Mouse (Mus musculus) liver, embryonic 14.5 days (tissue): ENCODE measurements around the gene Olfr617. TPM values are rescaled to one million over a fixed set of nuclear protein-coding genes. Genes with fewer than 3 reads are reported as not detected.

Source experiments
- ATAC-seq: fragments of 200-750 bp; cut with Nextera tagmentation; 2 replicates; pipeline ENCODE4 v1.8.0; 2017; ENCODE audit warnings: moderate number of reproducible peaks, mild to moderate bottlenecking, moderate library complexity; ENCODE audit not compliant: insufficient read depth
- DNase-seq, 3 experiments: peaks; one replicate each; pipeline ENCODE4 v3.0.0-alpha.2; 2012 to 2013; ENCODE audit warnings: low read depth in 3 of 3, low spot score in 3 of 3
- H3K27ac ChIP-seq: fragments of 300-500 bp; sonication (generic); 2 replicates; pipeline ENCODE4 v1.5.1; 2014; ENCODE audit warnings: moderate library complexity, mild to moderate bottlenecking, control low read depth, inconsistent platforms
- H3K27me3 ChIP-seq: fragments of 300-500 bp; sonication (generic); 2 replicates; pipeline ENCODE4 v1.6.1; 2014; ENCODE audit warnings: mild to moderate bottlenecking, low read length, moderate library complexity; ENCODE audit not compliant: control insufficient read depth, insufficient read depth
- H3K36me3 ChIP-seq: fragments of 300-500 bp; sonication (generic); replicated peaks from 2 replicates; pipeline ENCODE4 v1.6.1; 2014; ENCODE audit warnings: low read depth; ENCODE audit not compliant: control insufficient read depth, insufficient read depth
- H3K4me1 ChIP-seq, 2 experiments: fragments of 200-500 bp in 1 of 2; fragments of 300-500 bp in 1 of 2; sonication (generic) in 1 of 2; replicated peaks; 2 replicates each; pipeline ENCODE4 v1.6.1; 2012 to 2014; ENCODE audit warnings: antibody characterized with exemption in 1 of 2, inconsistent platforms in 1 of 2, low read length in 1 of 2; ENCODE audit not compliant: control insufficient read depth in 2 of 2, insufficient read depth in 2 of 2
- H3K4me2 ChIP-seq: fragments of 300-500 bp; sonication (generic); 2 replicates; pipeline ENCODE4 v1.6.1; 2014; ENCODE audit warnings: low read depth, mild to moderate bottlenecking, control low read depth, moderate library complexity
- H3K4me3 ChIP-seq, 2 experiments: fragments of 200-500 bp in 1 of 2; fragments of 300-500 bp in 1 of 2; sonication (generic) in 1 of 2; 2 replicates each; pipeline ENCODE4 v1.5.1; 2012 to 2014; ENCODE audit warnings: low read depth in 2 of 2, low read length in 2 of 2, mild to moderate bottlenecking in 2 of 2, control low read depth in 1 of 2, inconsistent platforms in 1 of 2, moderate library complexity in 1 of 2; ENCODE audit not compliant: insufficient read depth in 1 of 2
- H3K9ac ChIP-seq: fragments of 300-500 bp; sonication (generic); replicated peaks from 2 replicates; pipeline ENCODE4 v1.6.1; 2014; ENCODE audit warnings: mild to moderate bottlenecking, control low read depth, moderate library complexity
- H3K9me3 ChIP-seq: fragments of 300-500 bp; sonication (generic); 2 replicates; pipeline ENCODE4 v1.6.1; 2016; ENCODE audit warnings: low read length, mixed read lengths; ENCODE audit not compliant: control insufficient read depth
- CTCF ChIP-seq: IDR thresholded peaks from 2 replicates; pipeline ENCODE4 v1.5.1; 2016; ENCODE audit warnings: antibody characterized with exemption, low read depth, control low read depth
- EP300 ChIP-seq: IDR thresholded peaks from 2 replicates; pipeline ENCODE4 v1.6.1; 2016; ENCODE audit warnings: antibody characterized with exemption, low read depth
- WGBS: fragments of 180-500 bp; shearing (Covaris S2); extraction: QIAGEN DNeasy Blood & Tissue Kit; methylation state at CpG from one replicate; pipeline ENCODE4 v1.1.7; 2014; ENCODE audit not compliant: insufficient replicate concordance; 5-methylcytosine and 5-hydroxymethylcytosine counted together
- microRNA-seq: library from miRNA; unstranded; fragments of <30 nt; microRNA quantifications from one replicate; pipeline ENCODE4, GENCODE M21; 2016
- polyA plus RNA-seq, 2 experiments: library from polyadenylated mRNA; depleted of rRNA in 1 of 2; stranded (reverse) in 1 of 2; unstranded in 1 of 2; fragments of >200 nt; fragmentation: Nextera tagmentation in 1 of 2; extraction: Ambion mirVana in 1 of 2; gene quantifications; 2 replicates each; pipeline versions ENCODE4 v1.2.1 to v1.2.3; 2012 to 2014

Gene Olfr617
- polyA plus RNA-seq, 2 experiments: not detected

DNA sequence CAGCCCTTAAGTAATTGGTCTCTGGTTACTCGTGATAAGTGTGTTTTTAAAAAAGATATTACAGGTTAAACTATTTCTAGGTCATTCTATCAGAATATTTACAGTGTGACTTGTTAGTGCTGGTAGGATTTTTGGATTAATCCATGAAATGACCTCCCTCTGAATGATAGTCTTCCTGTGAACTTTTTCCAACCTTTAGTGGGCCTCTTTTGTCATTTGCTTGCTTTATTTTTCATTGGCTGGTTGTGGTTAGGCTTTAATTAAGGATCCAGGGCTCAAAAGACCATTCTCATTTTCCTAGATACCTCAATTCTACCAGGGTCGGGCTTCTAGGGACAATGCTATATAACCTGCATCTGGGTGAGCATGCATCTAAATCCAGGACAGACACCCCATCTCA, 16.9 kb downstream of the Olfr617 start, which contains the start of gene Olfr618:
Olfr618 (plus strand) TSS at position 301 of the 400 bp plus-strand sequence.
- H3K27me3 ChIP-seq: no peaks in the 10 kb centered on the region
- 35% methylated on average over 2 of the region's 2 CpGs for WGBS
- DNase-seq (no peak), ATAC-seq (no peak)
- no peak within 1 kb of the TSS for H3K4me2 ChIP-seq
- H3K27ac ChIP-seq: no peak within 1 kb of the TSS
- TF ChIP-seq EP300 (no peak), CTCF (no peak)
- H3K9ac ChIP-seq: no peak within 1 kb of the TSS
- H3K36me3 ChIP-seq: no peaks in the 10 kb centered on the region
- no peaks in the 10 kb centered on the region for H3K4me1 ChIP-seq
- no peaks in the 10 kb centered on the region for H3K9me3 ChIP-seq
- no peak within 1 kb of the TSS for H3K4me3 ChIP-seq

DNA sequence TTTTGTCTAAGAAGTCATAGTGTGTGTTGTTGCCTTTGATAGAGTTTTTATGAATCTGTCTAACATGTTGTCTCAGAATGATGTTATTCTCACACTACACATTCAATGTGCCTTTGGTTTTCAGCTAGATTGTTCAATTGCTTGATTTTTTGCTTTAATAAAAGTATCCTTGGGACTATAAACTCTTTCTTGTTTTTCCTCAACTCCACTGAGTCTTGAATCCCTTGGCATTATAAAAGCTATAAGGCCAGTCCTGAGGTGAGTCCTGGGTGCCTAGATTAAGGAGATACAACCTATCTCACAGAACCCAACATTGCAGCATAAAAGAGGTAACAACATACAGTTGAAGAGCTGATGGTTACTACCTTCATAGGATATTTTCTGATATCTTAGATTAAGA, 27.4 kb downstream of the Olfr617 start, which contains the start of gene Olfr619:
Olfr619 (plus strand) TSS at position 301 of the 400 bp plus-strand sequence.
- ATAC-seq (no peak), DNase-seq (no peak)
- no peak for TF ChIP-seq CTCF
- no peak for TF ChIP-seq EP300
- Histone ChIP-seq H3K4me1 (no peaks in the 10 kb centered on the region), H3K9ac (no peak within 1 kb of the TSS), H3K4me3 (no peak within 1 kb of the TSS), H3K36me3 (no peaks in the 10 kb centered on the region), H3K27me3 (no peaks in the 10 kb centered on the region), H3K9me3 (no peaks in the 10 kb centered on the region), H3K4me2 (no peak within 1 kb of the TSS), H3K27ac (no peak within 1 kb of the TSS)

DNA sequence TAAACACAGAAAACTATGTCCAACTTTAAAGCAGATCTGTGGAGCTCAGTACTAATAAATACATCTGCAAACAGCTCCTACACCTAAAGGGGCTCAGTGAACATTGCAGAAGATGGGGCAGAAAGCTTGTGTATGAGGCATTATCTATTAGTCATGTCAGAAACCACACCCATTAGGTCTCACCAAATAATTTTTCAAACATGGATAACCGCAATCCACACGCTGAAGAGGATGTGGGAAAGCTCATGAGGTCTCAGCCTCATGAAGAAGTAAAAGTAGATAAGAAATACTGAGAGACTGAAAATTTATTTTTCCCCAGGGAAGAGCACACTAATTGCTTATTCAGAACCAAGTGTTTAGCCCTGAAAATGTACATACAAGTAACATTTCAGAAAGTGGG, 34.6 kb downstream of the Olfr617 start:
- H3K27ac ChIP-seq: no peak overlapping the region
- DNase-seq (no peak), ATAC-seq (no peak)
- no peak for TF ChIP-seq CTCF
- TF ChIP-seq EP300: no peak
- H3K9ac ChIP-seq: no peak overlapping the region
- H3K4me3 ChIP-seq: no peak overlapping the region
- H3K4me2 ChIP-seq: no peak overlapping the region
- no peaks in the 10 kb centered on the region for H3K36me3 ChIP-seq
- no peaks in the 10 kb centered on the region for H3K27me3 ChIP-seq
- H3K4me1 ChIP-seq: no peaks in the 10 kb centered on the region
- H3K9me3 ChIP-seq: no peaks in the 10 kb centered on the region
- WGBS: 26% methylated on average over 2 of the region's 2 CpGs

DNA sequence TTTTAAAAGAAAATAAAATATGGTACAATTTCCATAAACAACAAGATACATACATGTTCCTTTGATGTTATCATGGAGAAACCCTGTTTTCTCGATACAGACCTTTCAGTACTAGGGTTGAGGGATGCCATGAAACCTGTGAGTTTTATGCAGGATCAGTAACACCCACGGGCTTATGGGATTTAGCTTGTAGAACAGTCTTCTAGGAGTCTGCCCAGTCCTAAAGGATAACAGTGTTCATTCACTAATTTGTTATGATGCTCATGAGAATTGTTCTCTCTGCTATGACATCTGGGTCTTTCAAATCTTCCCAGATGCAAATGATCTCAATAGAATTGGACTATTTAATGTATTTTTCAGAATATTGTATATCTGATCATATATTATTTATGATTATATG, 39.6 kb downstream of the Olfr617 start, which contains the start of gene Olfr620:
Olfr620 (minus strand) TSS at position 101 of the 400 bp plus-strand sequence.
- no peak within 1 kb of the TSS for H3K4me3 ChIP-seq
- ATAC-seq: no peak

More for the DNA sequence above, 39.6 kb downstream of the Olfr617 start, which contains the start of gene Olfr620:
- DNase-seq: no peak
- Histone ChIP-seq H3K9me3 (no peaks in the 10 kb centered on the region), H3K27me3 (no peaks in the 10 kb centered on the region), H3K4me2 (no peak within 1 kb of the TSS), H3K36me3 (no peaks in the 10 kb centered on the region), H3K9ac (no peak within 1 kb of the TSS), H3K4me1 (no peaks in the 10 kb centered on the region), H3K27ac (no peak within 1 kb of the TSS)
- TF ChIP-seq CTCF (no peak), EP300 (no peak)
- 41% methylated on average over 2 of the region's 2 CpGs for WGBS

Small RNA genes lying within 50 kb of the gene (microRNA-seq; reads per million reads assigned to microRNA genes)
- not detected for gene Gm26506

Other genes starting within 250 kb of the Olfr617 start
Only the 30 nearest of the 32 such genes appear.
- not detected in 2 replicates for gene Olfr599, start 237.1 kb upstream of the Olfr617 start, polyA plus RNA-seq (2012; rRNA removed)
- not detected in 2 replicates for gene Olfr599, start 237.1 kb upstream of the Olfr617 start, polyA plus RNA-seq (2014; fragmentation: Nextera tagmentation; extraction: Ambion mirVana)
- gene Olfr600, start 223.4 kb upstream of the Olfr617 start, polyA plus RNA-seq (2012; rRNA removed): not detected in 2 replicates
- not detected in 2 replicates for gene Olfr600, start 223.4 kb upstream of the Olfr617 start, polyA plus RNA-seq (2014; fragmentation: Nextera tagmentation; extraction: Ambion mirVana)
- gene Olfr601, start 210.4 kb upstream of the Olfr617 start, polyA plus RNA-seq (2012; rRNA removed): not detected in 2 replicates
- not detected in 2 replicates for gene Olfr601, start 210.4 kb upstream of the Olfr617 start, polyA plus RNA-seq (2014; fragmentation: Nextera tagmentation; extraction: Ambion mirVana)
- not detected in 2 replicates for gene Olfr603, start 186.9 kb upstream of the Olfr617 start, polyA plus RNA-seq (2012; rRNA removed)
- not detected in 2 replicates for gene Olfr603, start 186.9 kb upstream of the Olfr617 start, polyA plus RNA-seq (2014; fragmentation: Nextera tagmentation; extraction: Ambion mirVana)
- gene Usp17lc, start 158.0 kb upstream of the Olfr617 start, polyA plus RNA-seq (2012; rRNA removed): not detected in 2 replicates
- gene Usp17lc, start 158.0 kb upstream of the Olfr617 start, polyA plus RNA-seq (2014; fragmentation: Nextera tagmentation; extraction: Ambion mirVana): not detected in 2 replicates
- not detected in 2 replicates for gene Olfr605, start 127.6 kb upstream of the Olfr617 start, polyA plus RNA-seq (2012; rRNA removed)
- not detected in 2 replicates for gene Olfr605, start 127.6 kb upstream of the Olfr617 start, polyA plus RNA-seq (2014; fragmentation: Nextera tagmentation; extraction: Ambion mirVana)
- not detected in 2 replicates for gene Olfr606, start 124.0 kb upstream of the Olfr617 start, polyA plus RNA-seq (2012; rRNA removed)
- gene Olfr606, start 124.0 kb upstream of the Olfr617 start, polyA plus RNA-seq (2014; fragmentation: Nextera tagmentation; extraction: Ambion mirVana): not detected in 2 replicates
- not detected in 2 replicates for gene Olfr607, start 108.9 kb upstream of the Olfr617 start, polyA plus RNA-seq (2012; rRNA removed)
- gene Olfr607, start 108.9 kb upstream of the Olfr617 start, polyA plus RNA-seq (2014; fragmentation: Nextera tagmentation; extraction: Ambion mirVana): not detected in 2 replicates
- not detected in 2 replicates for gene Olfr608, start 103.2 kb upstream of the Olfr617 start, polyA plus RNA-seq (2012; rRNA removed)
- gene Olfr608, start 103.2 kb upstream of the Olfr617 start, polyA plus RNA-seq (2014; fragmentation: Nextera tagmentation; extraction: Ambion mirVana): not detected in 2 replicates
- not detected in 2 replicates for gene Olfr609, start 75.0 kb upstream of the Olfr617 start, polyA plus RNA-seq (2012; rRNA removed)
- gene Olfr609, start 75.0 kb upstream of the Olfr617 start, polyA plus RNA-seq (2014; fragmentation: Nextera tagmentation; extraction: Ambion mirVana): not detected in 2 replicates
- gene Olfr610, start 60.9 kb upstream of the Olfr617 start, polyA plus RNA-seq (2012; rRNA removed): not detected in 2 replicates
- not detected in 2 replicates for gene Olfr610, start 60.9 kb upstream of the Olfr617 start, polyA plus RNA-seq (2014; fragmentation: Nextera tagmentation; extraction: Ambion mirVana)
- gene Olfr611, start 52.2 kb upstream of the Olfr617 start, polyA plus RNA-seq (2012; rRNA removed): not detected in 2 replicates
- gene Olfr611, start 52.2 kb upstream of the Olfr617 start, polyA plus RNA-seq (2014; fragmentation: Nextera tagmentation; extraction: Ambion mirVana): not detected in 2 replicates
- gene Olfr612, start 30.3 kb upstream of the Olfr617 start, polyA plus RNA-seq (2012; rRNA removed): not detected in 2 replicates
- gene Olfr612, start 30.3 kb upstream of the Olfr617 start, polyA plus RNA-seq (2014; fragmentation: Nextera tagmentation; extraction: Ambion mirVana): not detected in 2 replicates
- gene Olfr613, start 25.0 kb upstream of the Olfr617 start, polyA plus RNA-seq (2012; rRNA removed): not detected in 2 replicates
- gene Olfr613, start 25.0 kb upstream of the Olfr617 start, polyA plus RNA-seq (2014; fragmentation: Nextera tagmentation; extraction: Ambion mirVana): not detected in 2 replicates
- not detected in 2 replicates for gene Olfr615, start 17.0 kb upstream of the Olfr617 start, polyA plus RNA-seq (2012; rRNA removed)
- not detected in 2 replicates for gene Olfr615, start 17.0 kb upstream of the Olfr617 start, polyA plus RNA-seq (2014; fragmentation: Nextera tagmentation; extraction: Ambion mirVana)
- gene Olfr616, start 3.9 kb upstream of the Olfr617 start, polyA plus RNA-seq (2012; rRNA removed): not detected in 2 replicates
- gene Olfr616, start 3.9 kb upstream of the Olfr617 start, polyA plus RNA-seq (2014; fragmentation: Nextera tagmentation; extraction: Ambion mirVana): not detected in 2 replicates
- not detected in 2 replicates for gene Olfr618, start 17.0 kb downstream of the Olfr617 start, polyA plus RNA-seq (2012; rRNA removed)
- gene Olfr618, start 17.0 kb downstream of the Olfr617 start, polyA plus RNA-seq (2014; fragmentation: Nextera tagmentation; extraction: Ambion mirVana): not detected in 2 replicates
- gene Olfr619, start 27.5 kb downstream of the Olfr617 start, polyA plus RNA-seq (2012; rRNA removed): not detected in 2 replicates
- not detected in 2 replicates for gene Olfr619, start 27.5 kb downstream of the Olfr617 start, polyA plus RNA-seq (2014; fragmentation: Nextera tagmentation; extraction: Ambion mirVana)
- gene Olfr620, start 39.5 kb downstream of the Olfr617 start, polyA plus RNA-seq (2012; rRNA removed): not detected in 2 replicates
- not detected in 2 replicates for gene Olfr620, start 39.5 kb downstream of the Olfr617 start, polyA plus RNA-seq (2014; fragmentation: Nextera tagmentation; extraction: Ambion mirVana)
- not detected in 2 replicates for gene Olfr622, start 69.6 kb downstream of the Olfr617 start, polyA plus RNA-seq (2012; rRNA removed)
- gene Olfr622, start 69.6 kb downstream of the Olfr617 start, polyA plus RNA-seq (2014; fragmentation: Nextera tagmentation; extraction: Ambion mirVana): not detected in 2 replicates
- gene Olfr623, start 90.6 kb downstream of the Olfr617 start, polyA plus RNA-seq (2012; rRNA removed): not detected in 2 replicates
- not detected in 2 replicates for gene Olfr623, start 90.6 kb downstream of the Olfr617 start, polyA plus RNA-seq (2014; fragmentation: Nextera tagmentation; extraction: Ambion mirVana)
- 0.01 TPM in 2 replicates for gene Olfr624, start 98.1 kb downstream of the Olfr617 start, polyA plus RNA-seq (2012; rRNA removed)
- not detected in 2 replicates for gene Olfr624, start 98.1 kb downstream of the Olfr617 start, polyA plus RNA-seq (2014; fragmentation: Nextera tagmentation; extraction: Ambion mirVana)
- not detected in 2 replicates for gene Olfr625-ps1, start 109.7 kb downstream of the Olfr617 start, polyA plus RNA-seq (2012; rRNA removed)
- not detected in 2 replicates for gene Olfr625-ps1, start 109.7 kb downstream of the Olfr617 start, polyA plus RNA-seq (2014; fragmentation: Nextera tagmentation; extraction: Ambion mirVana)
- gene Olfr243, start 141.6 kb downstream of the Olfr617 start, polyA plus RNA-seq (2012; rRNA removed): not detected in 2 replicates
- gene Olfr243, start 141.6 kb downstream of the Olfr617 start, polyA plus RNA-seq (2014; fragmentation: Nextera tagmentation; extraction: Ambion mirVana): not detected in 2 replicates
- not detected in 2 replicates for gene Olfr628, start 157.3 kb downstream of the Olfr617 start, polyA plus RNA-seq (2012; rRNA removed)
- gene Olfr628, start 157.3 kb downstream of the Olfr617 start, polyA plus RNA-seq (2014; fragmentation: Nextera tagmentation; extraction: Ambion mirVana): not detected in 2 replicates
- 0.08 TPM in 1 of 2 replicates, not detected in the other for gene Olfr629, start 171.9 kb downstream of the Olfr617 start, polyA plus RNA-seq (2012; rRNA removed)
- gene Olfr629, start 171.9 kb downstream of the Olfr617 start, polyA plus RNA-seq (2014; fragmentation: Nextera tagmentation; extraction: Ambion mirVana): 0.18 and 0.22 TPM in 2 replicates
- 0.03 TPM in 2 replicates for gene Olfr630, start 184.3 kb downstream of the Olfr617 start, polyA plus RNA-seq (2012; rRNA removed)
- gene Olfr630, start 184.3 kb downstream of the Olfr617 start, polyA plus RNA-seq (2014; fragmentation: Nextera tagmentation; extraction: Ambion mirVana): not detected in 2 replicates
- 0.01 TPM in 1 of 2 replicates, not detected in the other for gene Olfr69, start 198.5 kb downstream of the Olfr617 start, polyA plus RNA-seq (2012; rRNA removed)
- gene Olfr69, start 198.5 kb downstream of the Olfr617 start, polyA plus RNA-seq (2014; fragmentation: Nextera tagmentation; extraction: Ambion mirVana): not detected in 2 replicates
- gene Olfr68, start 206.6 kb downstream of the Olfr617 start, polyA plus RNA-seq (2012; rRNA removed): 0.02 and 0.10 TPM in 2 replicates
- gene Olfr68, start 206.6 kb downstream of the Olfr617 start, polyA plus RNA-seq (2014; fragmentation: Nextera tagmentation; extraction: Ambion mirVana): 0.08 TPM in 1 of 2 replicates, not detected in the other
- gene Olfr67, start 218.8 kb downstream of the Olfr617 start, polyA plus RNA-seq (2012; rRNA removed): 0.02 TPM in 1 of 2 replicates, not detected in the other
- gene Olfr67, start 218.8 kb downstream of the Olfr617 start, polyA plus RNA-seq (2014; fragmentation: Nextera tagmentation; extraction: Ambion mirVana): not detected in 2 replicates